Mouse (Mus musculus): ENCODE data around the gene Man1a.
A peak's percentile ranks its signal among the peaks of the same experiment; 100 is the strongest.

Gene Man1a

GRCm38 (mm10) chr10:54060587-54060986 is 15.8 kb downstream of the Man1a start:
- DNase-seq (ENCODE audit: low read depth): no peak

GRCm38 (mm10) chr10:54059679-54060249 is 16.6 kb downstream of the Man1a start:
- DNase-seq (ENCODE audit: low read depth): no peak

- no peak for DNase-seq (ENCODE audit: low read depth)
These were observed 17.3 kb downstream of the Man1a start for GRCm38 (mm10) chr10:54059092-54059496.

GRCm38 (mm10) chr10:54058657-54059056 is 17.8 kb downstream of the Man1a start:
- no peak for DNase-seq (ENCODE audit: low read depth)

- no peak for DNase-seq (ENCODE audit: low read depth)
These were observed 22.2 kb downstream of the Man1a start for GRCm38 (mm10) chr10:54054188-54054587.

- DNase-seq (ENCODE audit: low read depth): no peak
These were observed 28.5 kb downstream of the Man1a start for GRCm38 (mm10) chr10:54047885-54048284.

- no peak for DNase-seq (ENCODE audit: low read depth)
These were observed 33.1 kb downstream of the Man1a start for GRCm38 (mm10) chr10:54043358-54043757.

- DNase-seq (ENCODE audit: low read depth): no peak
These were observed 34.1 kb downstream of the Man1a start for GRCm38 (mm10) chr10:54042212-54042840.

GRCm38 (mm10) chr10:54040261-54041165 is 35.9 kb downstream of the Man1a start:
- peak; percentile 73 for DNase-seq (ENCODE audit: low read depth)

GRCm38 (mm10) chr10:54039754-54040153 is 36.7 kb downstream of the Man1a start:
- DNase-seq (ENCODE audit: low read depth): peak; percentile 67

GRCm38 (mm10) chr10:54038734-54039133 is 37.7 kb downstream of the Man1a start:
- no peak for DNase-seq (ENCODE audit: low read depth)

GRCm38 (mm10) chr10:54038180-54038579 is 38.2 kb downstream of the Man1a start:
- no peak for DNase-seq (ENCODE audit: low read depth)

GRCm38 (mm10) chr10:54037348-54038010 is 38.9 kb downstream of the Man1a start:
- peak; percentile 56 for DNase-seq (ENCODE audit: low read depth)

GRCm38 (mm10) chr10:54035586-54035985 is 40.8 kb downstream of the Man1a start:
- no peak for DNase-seq (ENCODE audit: low read depth)

- no peak for DNase-seq (ENCODE audit: low read depth)
These were observed 41.6 kb downstream of the Man1a start for GRCm38 (mm10) chr10:54034779-54035178.

- peak; percentile 69 for DNase-seq (ENCODE audit: low read depth)
These were observed 43.9 kb downstream of the Man1a start for GRCm38 (mm10) chr10:54032316-54033092.

- no peak for DNase-seq (ENCODE audit: low read depth)
These were observed 47.5 kb downstream of the Man1a start for GRCm38 (mm10) chr10:54028866-54029265.

GRCm38 (mm10) chr10:54026738-54027427 is 49.5 kb downstream of the Man1a start:
- DNase-seq (ENCODE audit: low read depth): peak; percentile 74

- DNase-seq (ENCODE audit: low read depth): no peak
These were observed 50.3 kb downstream of the Man1a start for GRCm38 (mm10) chr10:54026101-54026500.

- DNase-seq (ENCODE audit: low read depth): no peak
These were observed 58.4 kb downstream of the Man1a start for GRCm38 (mm10) chr10:54017904-54018454.
